Mouse (Mus musculus) CD4-positive, CD25-positive, alpha-beta regulatory T cell, adult 2 months (primary cell): ENCODE results near the gene Msi1.
A peak's percentile ranks its signal among the peaks of the same experiment; 100 is the strongest.

Source experiments
- DNase-seq: peaks from one replicate; pipeline ENCODE4 v3.0.0-alpha.2; 2012; ENCODE audit warnings: low read depth, low spot score

Msi1 gene

DNA sequence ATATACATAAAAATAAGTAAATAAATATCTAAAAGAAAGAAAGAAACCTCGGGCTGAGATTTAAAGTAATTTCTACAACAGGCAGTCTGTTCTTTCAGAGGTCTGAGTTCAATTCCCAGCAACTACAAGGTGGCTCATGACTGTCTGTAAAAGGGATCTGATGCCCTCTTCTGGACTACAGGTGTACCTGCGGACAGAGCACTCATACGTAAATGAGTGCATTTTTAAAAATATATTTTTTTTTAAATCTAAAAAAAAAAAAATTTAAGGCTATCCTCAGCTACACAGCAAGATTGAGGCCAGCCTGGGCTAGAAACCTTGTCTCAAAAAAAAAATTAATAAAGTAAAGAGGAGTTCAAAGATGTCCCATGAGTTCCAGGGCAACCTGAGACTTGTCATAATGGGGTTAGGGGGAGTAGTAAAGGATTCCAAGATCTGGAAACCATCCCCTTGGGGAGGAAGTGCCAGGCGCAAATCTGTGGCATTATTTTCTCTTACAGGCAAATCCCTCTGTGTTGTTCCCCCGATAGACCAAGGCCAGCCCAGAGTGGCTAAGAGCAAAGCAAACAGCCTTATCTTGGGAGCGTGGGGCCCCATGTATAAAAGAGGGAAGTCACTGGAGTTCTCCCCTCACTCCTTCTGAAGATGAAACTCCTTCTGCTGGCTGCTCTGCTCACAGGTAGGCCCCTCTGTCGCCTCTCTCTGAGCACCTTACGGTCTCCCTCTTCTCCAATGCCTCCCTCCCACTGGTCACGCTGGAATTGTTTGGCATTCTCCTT, 36.4 kb downstream of the Msi1 start, which contains the start of gene Pla2g1b:
Pla2g1b (plus strand) TSS at position 621 of the 779 bp plus-strand sequence.
- DNase-seq, result peak; percentile 54

DNA sequence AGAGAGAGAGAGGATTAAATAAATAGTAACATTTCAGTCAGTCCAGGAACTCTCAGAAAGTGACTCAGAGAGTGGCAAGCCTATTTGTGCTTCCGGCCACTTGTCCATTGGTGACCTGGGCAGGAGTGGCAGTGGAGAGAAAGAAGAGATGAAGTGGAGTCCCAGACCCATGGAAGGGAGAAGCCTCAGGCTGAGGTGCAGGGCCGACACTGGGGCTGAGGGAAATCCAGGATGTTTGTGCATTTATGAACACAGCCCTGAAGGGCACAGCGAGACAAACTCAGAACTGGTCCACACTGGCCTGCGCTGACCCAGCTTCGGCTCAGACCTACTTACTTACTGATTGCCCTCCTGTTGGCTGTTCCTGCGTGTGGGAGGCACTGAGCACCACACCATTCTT, 40.4 kb downstream of the Msi1 start:
- DNase-seq, result no peak

DNA sequence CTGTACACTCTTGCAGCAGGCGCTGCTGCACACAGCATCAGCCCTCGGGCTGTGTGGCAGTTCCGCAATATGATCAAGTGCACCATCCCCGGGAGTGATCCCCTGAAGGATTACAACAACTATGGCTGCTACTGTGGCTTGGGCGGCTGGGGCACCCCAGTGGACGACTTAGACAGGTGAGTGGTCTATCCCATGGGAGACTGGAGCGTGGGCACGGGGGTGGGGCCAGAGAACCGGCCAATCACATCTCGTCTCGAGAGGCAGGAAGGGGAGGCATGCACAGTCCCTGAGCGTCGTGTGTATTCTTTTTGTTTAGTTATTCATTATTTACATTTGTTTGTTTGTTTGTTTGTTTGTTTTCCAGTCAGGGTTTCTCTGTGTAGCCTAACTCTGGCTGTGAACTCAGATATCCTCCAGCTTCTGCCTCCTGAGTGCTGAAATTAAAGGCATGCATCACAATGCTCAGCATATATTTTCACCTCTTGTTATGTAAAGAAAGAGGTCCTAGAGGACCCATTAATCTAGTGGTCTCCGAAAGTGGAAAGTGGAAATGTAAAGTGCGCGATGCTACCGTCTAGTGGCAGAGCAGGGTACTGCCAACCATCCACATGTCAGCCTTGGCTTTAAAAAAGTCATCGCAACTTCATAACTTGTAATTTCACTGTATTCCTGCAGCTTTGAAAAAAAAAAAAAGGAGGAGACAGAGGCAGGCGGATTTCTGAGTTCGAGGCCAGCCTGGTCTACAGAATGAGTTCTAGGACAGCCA, 41.5 kb downstream of the Msi1 start:
- peak; percentile 78 for DNase-seq

DNA sequence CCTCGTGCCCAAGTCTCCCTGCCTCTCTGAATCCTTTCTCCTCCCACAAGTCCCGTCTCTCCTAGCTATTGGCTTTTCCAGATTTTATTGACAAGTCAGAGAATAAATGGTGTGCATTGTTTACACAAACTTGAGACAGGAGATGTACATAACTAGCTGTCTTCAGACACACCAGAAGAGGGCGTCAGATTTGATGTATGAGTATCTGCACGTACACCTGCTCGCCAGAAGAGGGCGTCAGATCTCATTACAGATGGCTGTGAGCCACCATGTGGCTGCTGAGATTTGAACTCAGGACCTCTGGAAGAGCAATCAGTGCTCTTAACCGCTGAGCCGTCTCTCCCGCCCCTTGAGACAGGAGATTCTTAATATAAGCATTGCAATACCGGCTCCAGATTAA, 43.8 kb downstream of the Msi1 start:
- DNase-seq, result peak; percentile 33

DNA sequence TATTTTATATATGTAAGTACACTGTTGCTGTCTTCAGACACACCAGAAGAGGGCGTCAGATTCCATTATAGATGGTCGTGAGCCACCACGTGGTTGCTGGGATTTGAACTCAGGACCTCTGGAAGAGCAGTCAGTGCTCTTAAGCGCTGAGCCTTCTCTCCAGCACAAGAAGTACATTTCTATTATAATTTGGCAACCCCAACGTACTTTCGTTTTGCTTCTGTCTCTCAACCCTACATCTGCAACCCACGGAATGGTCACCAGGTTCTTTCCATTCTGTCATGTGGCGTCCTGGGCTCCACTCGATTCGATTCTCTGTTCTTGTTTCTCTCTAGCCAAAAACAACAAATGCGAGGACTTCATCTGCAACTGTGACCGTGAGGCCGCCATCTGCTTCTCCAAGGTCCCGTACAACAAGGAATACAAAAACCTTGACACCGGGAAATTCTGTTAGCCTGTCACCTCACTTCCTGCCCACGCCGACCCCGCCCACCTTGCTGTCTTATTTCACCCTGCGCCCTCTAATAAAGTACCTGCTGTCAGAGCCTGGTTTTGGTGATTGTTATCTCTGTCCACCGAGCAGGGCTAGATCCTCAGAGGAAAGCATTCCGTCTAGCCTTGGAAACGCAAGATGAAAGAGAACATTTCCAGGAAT, 44.9 kb downstream of the Msi1 start:
- DNase-seq, result peak; percentile 72

DNA sequence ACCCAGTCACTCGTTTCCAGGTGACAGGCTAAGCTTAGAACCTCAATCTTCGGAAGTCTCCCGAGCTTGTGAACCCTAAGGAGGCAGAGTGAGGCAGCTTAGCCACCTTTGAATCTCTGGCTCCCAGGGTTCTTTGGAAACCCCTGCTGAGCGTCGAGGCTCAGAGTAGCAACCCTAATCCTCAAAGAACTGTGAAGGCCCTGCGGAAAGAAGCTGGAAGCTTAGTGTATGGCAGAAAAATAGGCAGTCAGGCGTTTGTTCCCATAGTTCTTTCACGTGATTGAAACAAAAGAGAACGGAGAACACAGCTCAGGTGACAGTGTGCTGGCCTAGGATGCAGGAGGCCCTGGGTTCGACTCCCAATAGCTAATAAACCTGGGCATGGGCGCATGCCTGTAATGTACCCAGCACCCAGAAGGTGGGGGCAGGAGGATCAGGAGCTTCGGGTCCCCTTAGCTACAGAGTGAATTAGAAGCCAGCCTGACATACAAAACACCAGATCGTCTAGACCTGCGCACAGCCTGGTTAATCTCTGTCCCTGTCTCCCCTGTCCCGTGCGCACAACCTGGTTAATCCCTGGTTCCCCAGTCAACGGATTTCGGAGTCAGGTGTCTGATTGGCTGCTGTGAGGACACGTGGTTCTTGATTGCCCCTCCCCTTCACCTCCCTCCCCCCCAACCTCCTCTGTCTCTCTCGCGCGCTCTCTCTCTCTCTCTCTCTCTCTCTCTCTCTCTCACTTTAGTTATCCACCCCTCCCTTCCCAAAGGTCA, 46.1 kb downstream of the Msi1 start:
- DNase-seq, result peak; percentile 72

DNA sequence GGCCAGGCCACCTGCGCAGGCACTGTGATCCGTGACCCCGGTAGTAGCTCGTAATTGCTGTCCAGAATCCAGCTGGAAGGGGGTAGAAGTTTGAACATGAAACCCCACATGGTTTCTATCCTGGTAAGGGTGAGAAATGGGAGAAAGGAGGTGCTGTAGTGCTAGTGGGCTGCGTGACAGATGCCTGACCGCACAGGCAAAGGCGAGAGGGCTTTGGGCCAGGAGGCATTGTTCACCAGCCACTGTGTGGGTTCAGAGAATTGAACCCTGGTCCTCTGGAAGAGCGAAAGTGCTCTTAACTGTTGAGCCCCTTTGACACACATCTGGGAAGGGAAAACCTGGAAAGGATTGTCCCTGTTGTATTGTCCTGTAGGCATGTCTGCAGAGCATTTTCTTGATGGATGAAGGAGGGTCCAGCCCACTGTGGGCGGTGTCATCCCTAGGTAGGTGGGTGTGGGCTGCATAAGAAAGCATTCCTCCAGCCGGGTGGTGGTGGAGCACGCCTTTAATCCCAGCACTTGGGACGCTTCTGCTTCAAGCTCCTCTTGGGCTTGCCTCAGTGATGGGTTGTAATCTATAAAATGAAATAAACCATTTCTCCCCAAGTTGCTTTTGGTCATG, 46.8 kb downstream of the Msi1 start:
- no peak for DNase-seq

DNA sequence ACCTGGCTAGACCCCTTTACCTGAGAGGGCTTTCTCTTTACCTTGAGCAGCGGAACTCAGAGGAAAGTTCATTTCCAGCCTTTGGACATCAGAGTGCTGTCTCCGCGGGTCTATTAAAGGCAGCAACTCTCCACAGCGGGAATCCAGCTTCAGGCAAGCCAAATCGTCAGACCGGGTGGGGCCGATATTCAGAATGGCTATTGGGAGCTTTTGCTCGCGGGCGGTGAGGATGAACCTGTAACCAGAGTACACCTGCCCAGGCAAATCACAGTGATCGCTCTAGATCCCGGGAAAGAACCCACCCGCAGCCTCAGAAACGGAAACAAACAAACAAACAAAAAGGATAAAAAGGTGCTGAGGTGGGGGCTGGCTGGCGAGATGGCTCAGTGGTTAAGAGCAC, 50.2 kb downstream of the Msi1 start:
- DNase-seq, result no peak

DNA sequence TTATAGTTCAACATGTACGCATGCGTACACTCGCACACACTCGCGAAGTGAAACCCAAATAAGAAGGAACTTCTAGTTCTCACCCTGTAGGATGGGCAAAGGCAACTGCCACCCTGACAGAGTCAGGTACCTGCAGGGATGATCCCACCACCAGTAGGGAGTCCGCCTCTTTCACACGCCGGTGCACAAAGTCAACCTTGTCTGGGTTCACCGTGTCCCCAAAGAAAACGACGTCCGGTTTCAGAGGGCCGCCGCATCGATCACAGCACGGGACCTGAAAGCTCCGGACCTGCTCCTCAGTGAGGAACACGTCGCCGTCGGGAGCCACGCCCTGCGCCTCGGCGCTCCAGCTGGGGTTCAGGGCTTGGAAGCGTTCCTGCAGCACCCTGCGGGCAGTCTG, 50.7 kb downstream of the Msi1 start:
- no peak for DNase-seq

DNA sequence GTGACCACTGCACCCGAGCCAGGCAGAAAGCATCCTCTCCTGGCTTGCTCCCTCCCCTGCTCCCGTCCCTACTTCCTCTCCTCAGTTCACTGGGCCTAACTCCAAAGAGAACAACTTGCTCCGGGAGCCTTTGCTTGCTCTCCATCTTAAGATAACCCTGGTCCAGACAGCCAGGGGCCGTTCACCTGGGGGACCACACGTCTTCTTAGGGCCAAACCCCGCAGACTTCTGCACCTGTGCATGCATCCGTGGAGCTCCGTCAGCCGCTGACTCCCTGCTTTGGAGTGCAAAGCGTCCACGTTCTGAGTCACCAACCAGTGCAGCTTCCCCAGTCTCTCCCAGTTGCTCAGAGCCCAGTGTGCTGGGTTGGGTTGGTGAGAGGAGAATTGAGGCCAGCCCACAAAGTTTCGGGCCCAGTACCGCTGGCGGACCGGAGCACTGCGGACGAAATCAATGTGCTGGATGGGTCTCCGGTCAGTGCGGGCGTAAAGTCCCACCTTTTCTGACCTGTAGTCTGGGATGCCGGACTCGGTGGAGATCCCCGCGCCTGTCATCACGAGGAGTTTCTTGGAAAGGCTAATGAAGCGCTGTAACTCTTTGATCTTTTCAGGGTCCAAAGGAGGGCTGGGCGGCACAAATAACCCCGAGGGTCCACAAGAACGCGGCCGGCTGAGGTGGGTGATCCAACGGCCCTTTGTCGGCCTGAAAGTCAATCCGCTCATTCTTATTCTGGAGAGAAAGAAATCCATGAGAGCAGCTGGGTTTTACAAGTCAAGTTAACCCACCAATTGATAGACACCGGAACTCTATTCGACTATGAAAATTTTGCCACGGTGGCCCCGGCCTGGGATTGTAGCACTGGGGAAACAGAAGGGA, 53.2 kb downstream of the Msi1 start:
- no peak for DNase-seq

DNA sequence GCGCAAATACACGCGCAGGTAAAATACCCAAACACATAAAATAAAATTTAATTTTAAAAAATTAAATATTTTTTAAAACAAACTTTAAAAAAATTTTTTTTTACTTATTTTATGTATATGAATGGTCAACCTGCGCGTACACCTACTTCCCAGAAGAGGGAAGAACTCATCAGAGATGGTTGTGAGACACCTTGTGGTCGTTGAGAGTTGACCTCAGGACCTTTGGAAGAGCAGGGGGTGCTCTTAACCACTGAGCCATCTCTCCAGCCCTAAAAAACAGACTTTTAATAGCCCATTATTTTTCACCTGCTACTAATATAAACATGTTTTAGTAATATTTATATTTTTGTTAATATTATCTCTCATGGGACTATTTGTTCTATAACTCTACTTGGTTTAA, 54.0 kb downstream of the Msi1 start:
- no peak for DNase-seq

DNA sequence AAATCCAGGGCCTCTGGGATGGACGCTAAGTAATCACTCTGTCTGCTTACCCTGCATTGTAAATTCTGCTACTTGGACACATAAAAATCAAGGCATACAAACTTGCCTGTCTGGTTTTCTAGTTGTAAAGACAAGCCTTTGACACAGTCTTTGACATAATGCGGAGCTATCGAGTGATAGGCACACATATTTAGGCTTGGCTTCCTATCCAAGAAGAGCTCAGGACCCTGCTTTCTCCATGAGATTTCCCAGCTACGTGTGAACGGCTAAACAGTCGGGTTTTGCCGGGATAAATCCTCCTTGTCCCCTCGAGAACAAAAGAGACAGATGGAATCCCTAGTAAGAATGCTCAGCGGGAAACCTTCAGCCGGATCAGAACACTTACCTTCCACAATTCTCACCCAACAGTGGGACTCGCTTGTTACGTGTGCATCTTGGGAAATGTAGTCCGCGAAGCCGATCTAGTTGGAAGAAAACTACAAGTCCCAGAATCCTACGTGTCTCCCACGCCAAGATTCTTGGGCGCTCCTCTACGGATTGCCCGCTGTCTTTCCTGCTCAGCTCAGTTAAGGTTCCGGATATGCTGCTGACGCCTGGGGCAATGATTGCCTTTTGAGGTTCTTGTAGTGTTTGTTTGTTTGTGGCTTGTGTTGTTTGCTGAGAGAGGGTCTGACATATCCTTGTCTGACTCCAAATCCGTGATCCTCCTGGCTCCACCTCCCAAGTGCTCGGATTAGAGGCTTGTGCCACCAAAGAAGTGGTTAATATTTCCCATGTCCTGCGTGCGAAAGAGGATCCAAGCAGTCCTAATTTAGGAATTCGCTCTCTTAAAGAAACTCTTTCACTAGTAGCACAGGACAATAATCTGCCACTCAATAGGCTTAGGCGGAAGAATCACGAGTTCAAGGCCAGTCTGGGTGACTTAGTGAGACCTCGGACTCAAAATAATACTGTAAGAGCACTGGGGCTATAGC, 54.8 kb downstream of the Msi1 start, which contains the start of gene Sirt4:
Sirt4 (minus strand) TSS at position 779 of the 974 bp plus-strand sequence.
- peak; percentile 94 for DNase-seq

DNA sequence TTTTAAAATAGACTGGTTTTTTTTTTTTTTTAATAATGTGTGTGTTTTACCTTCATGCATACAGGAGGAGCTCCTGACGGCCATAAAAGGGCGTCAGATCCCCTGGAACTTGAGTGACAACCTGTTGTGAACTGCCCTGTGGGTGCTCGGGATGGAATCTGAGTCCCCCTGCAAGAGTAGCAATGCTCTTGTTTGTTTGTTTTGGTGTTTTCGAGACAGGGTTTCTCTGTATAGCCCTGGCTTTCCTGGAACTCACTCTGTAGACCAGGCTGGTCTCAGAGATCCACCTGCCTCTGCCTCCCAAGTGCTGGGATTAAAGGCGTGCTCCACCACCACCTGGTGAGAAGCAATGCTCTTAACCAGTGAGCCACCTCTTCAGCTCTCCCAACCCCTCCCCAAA, 55.6 kb downstream of the Msi1 start:
- DNase-seq, result no peak

DNA sequence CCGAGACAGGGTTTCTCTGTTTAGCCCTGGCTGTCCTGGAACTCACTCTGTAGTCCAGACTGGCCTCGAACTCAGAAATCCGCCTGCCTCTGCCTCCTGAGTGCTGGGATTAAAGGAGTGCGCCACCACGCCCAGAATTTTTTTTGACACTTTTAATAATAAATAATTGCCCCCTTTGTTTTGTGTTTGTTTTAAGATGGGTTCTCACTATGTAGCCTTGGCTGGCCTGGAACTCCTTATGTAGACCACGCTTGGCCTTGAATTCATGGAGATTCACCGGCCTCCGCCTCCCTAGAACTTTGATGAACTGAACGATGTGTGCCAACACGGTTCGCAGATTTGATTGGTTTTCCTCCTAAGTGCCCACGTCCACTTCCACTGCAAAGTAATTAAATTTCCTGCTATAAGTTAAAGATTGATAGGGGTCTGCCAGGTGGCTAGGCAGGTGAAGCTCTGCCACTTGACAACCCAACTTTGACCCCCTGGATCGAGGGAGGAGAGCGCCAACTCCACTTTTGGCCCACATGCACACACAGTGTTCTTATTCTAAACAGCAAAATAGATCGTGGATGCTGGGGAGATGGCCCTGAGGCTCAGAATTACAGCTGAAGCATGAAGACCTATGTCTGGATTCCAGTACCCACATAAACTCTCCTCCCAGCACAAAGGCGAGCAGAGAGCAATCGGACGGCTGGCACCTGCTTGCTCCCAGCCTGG, 56.2 kb downstream of the Msi1 start:
- no peak for DNase-seq

DNA sequence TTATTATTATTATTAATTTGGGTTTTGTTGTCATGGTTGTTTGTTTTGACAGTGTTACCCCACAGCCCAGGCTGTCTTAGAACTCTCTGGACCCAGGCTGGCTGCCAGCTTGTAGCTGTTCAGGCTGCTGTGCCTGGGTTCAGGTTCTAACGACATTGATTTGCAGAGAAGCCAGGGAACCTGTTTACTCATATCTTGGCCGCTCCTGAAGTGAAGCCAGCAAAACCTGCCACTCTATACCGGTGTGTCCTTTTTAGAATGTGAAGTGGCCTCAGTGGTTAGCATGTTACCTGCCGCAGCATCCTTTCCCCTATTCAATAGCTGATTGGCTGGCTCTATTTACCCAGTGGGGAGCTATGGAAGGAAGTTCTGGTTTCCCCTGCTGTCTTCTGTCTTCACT, 57.3 kb downstream of the Msi1 start:
- no peak for DNase-seq

DNA sequence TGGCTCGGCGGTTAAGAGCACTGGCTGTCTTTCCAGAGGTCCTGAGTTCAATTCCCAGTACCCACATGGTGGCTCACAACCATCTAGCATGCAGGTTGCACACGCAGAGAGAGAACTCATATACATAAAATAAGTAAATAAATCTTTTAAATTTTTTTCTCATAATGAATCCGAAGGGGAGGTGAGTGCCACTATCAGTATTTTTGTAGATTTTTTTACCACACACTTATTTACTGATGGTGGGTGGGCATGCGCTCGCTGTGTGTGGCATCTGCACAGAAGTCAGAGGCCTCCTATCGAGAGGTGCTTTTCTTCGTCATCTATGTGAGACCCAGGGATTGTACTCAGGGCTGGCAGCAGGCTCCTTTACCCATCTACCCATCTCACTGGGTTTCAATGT, 58.0 kb downstream of the Msi1 start:
- DNase-seq, result no peak

DNA sequence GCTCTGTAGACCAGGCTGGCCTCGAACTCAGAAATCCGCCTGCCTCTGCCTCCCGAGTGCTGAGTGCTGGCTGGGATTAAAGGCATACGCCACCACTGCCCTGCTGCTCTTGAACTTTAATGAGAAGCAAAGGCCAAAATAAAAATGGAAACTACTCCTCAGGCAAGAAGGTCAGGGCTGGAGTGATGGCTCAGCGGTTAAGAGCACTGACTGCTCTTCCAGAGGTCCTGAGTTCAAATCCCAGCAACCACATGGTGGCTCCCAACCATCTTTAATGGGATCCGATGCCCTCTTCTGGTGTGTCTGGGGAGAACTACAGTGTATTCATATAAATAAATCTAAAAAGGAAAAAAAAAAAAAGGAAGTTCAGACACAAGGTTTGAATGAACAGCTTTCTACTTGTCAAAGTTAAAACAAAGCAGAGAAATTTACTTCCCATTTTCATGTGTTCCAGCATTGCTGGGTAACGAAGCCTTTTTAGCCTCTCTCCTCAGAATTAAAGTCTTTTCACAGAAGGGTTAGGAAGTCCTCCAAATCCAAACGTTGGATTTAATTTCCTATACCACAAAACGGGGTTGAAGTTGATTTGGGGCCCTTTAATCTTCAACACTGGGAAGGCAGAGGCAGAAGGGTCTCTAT, 58.7 kb downstream of the Msi1 start:
- DNase-seq, result no peak
